Mouse (Mus musculus): Measurements from ENCODE around the gene Myt1l. TPM values are rescaled to one million over a fixed set of nuclear protein-coding genes. Genes with fewer than 3 reads are reported as not detected.

Myt1l gene
- polyA plus RNA-seq, 1 experiment, result not detected

DNA sequence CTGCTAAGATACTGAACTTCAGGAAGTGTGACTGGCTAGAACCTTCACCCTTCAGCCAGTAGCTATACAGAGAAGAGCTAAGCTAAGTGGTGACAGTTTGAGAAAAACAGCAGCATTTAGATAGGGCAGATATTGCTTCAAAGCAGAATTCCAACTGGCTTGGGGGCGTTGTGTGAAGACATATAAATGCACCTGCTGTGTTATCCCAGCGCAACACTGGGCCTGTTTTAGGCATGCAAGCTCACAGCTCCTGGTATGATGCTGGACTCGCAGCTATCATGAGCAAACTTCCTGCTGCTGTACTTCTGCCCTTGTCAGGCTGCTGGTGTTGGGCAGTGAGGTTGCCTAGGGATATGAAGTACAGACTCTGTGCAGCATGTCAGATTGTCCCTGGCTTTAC lies 180.0 kb downstream of the Myt1l start:
- no peak overlapping the region for H3K27ac ChIP-seq (ENCODE audit: insufficient read depth, low read depth, low read length)
- H3K27me3 ChIP-seq (replicated peaks; ENCODE audit: control insufficient read depth, insufficient read depth, low read length), result no peaks in the 10 kb centered on the region
- 74% methylated on average over 3 of the region's 3 CpGs for WGBS
- no peak overlapping the region for H3K4me3 ChIP-seq (ENCODE audit: insufficient read depth, low read depth, low read length)
- DNase-seq, result no peak
- TF ChIP-seq POLR2A (IDR thresholded peaks at IDR 0.05; ENCODE audit: low read depth, low read length) (no peak), CTCF (conservative IDR thresholded peaks at IDR 0.05; ENCODE audit: insufficient read depth, insufficient read length, low read depth, low read length) (no peak)
- H3K4me1 ChIP-seq (ENCODE audit: control insufficient read depth, insufficient read depth, low read length), result no peaks in the 10 kb centered on the region
- no peaks in the 10 kb centered on the region for H3K36me3 ChIP-seq (ENCODE audit: control insufficient read depth, insufficient read depth, low read length)

DNA sequence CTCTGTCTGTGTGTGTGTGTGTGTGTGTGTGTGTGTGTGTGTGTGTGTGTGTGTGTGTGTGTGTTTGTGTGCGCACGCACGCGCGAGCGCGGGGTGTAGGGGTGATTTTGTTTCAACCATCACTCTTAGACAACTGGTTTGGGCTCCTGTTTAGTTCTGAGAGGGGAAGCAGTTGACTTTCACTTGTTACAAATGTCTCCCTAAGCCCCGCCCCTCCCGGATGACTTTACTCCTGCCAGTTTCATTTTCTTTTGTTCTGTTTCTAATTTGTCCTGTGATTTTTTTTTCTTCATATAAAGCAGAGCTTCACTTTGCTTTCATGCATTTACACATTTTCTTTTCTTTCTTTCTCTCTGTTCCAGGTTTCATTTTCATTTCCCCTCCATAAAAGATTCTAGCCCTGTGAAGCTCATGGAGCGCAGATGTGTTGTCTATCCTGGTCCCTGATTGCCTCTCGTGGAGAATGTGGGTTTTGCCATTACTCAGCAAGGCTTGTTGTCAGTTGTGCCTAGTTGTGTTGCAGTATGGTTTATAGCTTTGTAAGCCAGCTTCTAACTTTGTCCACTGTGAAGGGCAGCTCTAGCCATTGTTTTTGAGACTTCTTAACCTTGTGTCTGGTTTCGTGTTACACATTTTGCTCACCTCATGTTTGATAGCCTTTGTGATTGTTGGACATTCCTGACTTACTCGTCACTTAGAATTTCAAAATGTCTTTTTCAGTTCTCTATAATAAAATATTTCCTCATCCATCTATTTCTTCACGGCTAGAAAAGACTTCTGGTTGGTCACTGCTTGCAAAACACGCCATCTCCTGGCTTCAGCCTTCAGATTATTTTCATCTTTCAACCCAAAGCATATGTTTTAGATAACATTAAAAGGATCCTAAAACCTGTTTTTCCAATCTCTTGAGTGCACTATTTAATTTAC lies 184.9 kb downstream of the Myt1l start:
- no peak for TF ChIP-seq POLR2A (IDR thresholded peaks at IDR 0.05; ENCODE audit: low read depth, low read length)
- TF ChIP-seq CTCF (conservative IDR thresholded peaks at IDR 0.05; ENCODE audit: insufficient read depth, insufficient read length, low read depth, low read length), result no peak
- no peaks in the 10 kb centered on the region for H3K4me1 ChIP-seq (ENCODE audit: control insufficient read depth, insufficient read depth, low read length)
- H3K27me3 ChIP-seq (replicated peaks; ENCODE audit: control insufficient read depth, insufficient read depth, low read length), result no peaks in the 10 kb centered on the region
- WGBS, result 79% methylated on average over 15 of the region's 15 CpGs
- no peak overlapping the region for H3K4me3 ChIP-seq (ENCODE audit: insufficient read depth, low read depth, low read length)
- H3K27ac ChIP-seq (ENCODE audit: insufficient read depth, low read depth, low read length), result no peak overlapping the region
- H3K36me3 ChIP-seq (ENCODE audit: control insufficient read depth, insufficient read depth, low read length), result no peaks in the 10 kb centered on the region
- DNase-seq, result no peak

DNA sequence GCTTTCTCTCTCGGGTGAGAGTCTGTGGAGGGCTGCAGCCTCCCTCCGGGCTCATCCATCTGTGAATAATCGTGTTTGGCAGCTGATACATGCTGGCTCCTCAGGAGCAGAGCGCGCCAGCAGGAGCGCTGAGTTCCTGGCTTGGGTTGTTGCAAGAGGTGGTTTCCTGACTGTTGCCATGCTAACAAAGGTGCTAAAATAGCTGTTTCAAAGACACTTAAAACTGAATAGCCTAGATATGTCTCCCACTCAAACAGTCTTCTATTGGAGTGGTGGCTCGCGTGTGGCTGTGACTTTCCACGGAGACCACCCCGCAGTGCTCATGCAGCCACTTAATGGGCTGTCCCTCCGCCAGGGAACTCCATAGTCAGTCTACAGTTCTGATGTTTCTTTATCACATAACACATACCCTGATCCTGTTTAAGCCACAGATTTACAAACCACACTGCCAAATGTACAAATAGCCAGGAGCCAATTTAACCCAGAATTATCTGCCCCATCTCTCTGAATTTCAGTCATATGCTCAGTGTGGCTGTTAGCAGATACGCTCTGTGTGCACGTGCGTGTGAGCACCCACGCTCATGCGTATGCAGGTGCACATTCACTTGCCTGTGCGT lies 195.6 kb downstream of the Myt1l start:
- WGBS, result 84% methylated on average over 17 of the region's 17 CpGs
- Histone ChIP-seq H3K4me1 (ENCODE audit: control insufficient read depth, insufficient read depth, low read length) (no peaks in the 10 kb centered on the region), H3K4me3 (ENCODE audit: insufficient read depth, low read depth, low read length) (no peak overlapping the region), H3K36me3 (ENCODE audit: control insufficient read depth, insufficient read depth, low read length) (no peaks in the 10 kb centered on the region), H3K27me3 (replicated peaks; ENCODE audit: control insufficient read depth, insufficient read depth, low read length) (no peaks in the 10 kb centered on the region), H3K27ac (ENCODE audit: insufficient read depth, low read depth, low read length) (no peak overlapping the region)
- TF ChIP-seq CTCF (conservative IDR thresholded peaks at IDR 0.05; ENCODE audit: insufficient read depth, insufficient read length, low read depth, low read length) (no peak), POLR2A (IDR thresholded peaks at IDR 0.05; ENCODE audit: low read depth, low read length) (no peak)
- no peak for DNase-seq

DNA sequence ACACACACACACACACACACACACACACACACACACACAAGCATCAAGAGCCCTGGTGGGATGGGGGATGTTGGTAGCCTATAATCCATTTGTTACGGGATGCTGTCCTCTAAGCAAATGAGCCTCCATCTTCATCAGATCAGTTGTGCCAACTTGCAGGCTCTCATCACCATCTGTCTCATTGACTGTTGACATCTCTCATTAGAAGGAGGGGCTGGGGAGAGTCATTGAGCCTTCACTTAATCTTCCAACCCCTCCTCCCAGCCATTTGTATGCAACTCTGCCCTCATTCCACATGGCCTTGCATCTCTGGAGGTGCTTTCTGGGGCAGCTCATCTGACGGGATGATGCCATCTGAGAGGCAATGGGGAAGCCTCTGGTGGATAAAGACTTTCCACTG lies 200.1 kb downstream of the Myt1l start:
- WGBS, result 74% methylated on average over 2 of the region's 2 CpGs
- Histone ChIP-seq H3K4me3 (ENCODE audit: insufficient read depth, low read depth, low read length) (no peak overlapping the region), H3K36me3 (ENCODE audit: control insufficient read depth, insufficient read depth, low read length) (no peaks in the 10 kb centered on the region), H3K4me1 (ENCODE audit: control insufficient read depth, insufficient read depth, low read length) (no peaks in the 10 kb centered on the region), H3K27me3 (replicated peaks; ENCODE audit: control insufficient read depth, insufficient read depth, low read length) (no peaks in the 10 kb centered on the region), H3K27ac (ENCODE audit: insufficient read depth, low read depth, low read length) (no peak overlapping the region)
- TF ChIP-seq POLR2A (IDR thresholded peaks at IDR 0.05; ENCODE audit: low read depth, low read length) (no peak), CTCF (conservative IDR thresholded peaks at IDR 0.05; ENCODE audit: insufficient read depth, insufficient read length, low read depth, low read length) (no peak)
- DNase-seq, result no peak

DNA sequence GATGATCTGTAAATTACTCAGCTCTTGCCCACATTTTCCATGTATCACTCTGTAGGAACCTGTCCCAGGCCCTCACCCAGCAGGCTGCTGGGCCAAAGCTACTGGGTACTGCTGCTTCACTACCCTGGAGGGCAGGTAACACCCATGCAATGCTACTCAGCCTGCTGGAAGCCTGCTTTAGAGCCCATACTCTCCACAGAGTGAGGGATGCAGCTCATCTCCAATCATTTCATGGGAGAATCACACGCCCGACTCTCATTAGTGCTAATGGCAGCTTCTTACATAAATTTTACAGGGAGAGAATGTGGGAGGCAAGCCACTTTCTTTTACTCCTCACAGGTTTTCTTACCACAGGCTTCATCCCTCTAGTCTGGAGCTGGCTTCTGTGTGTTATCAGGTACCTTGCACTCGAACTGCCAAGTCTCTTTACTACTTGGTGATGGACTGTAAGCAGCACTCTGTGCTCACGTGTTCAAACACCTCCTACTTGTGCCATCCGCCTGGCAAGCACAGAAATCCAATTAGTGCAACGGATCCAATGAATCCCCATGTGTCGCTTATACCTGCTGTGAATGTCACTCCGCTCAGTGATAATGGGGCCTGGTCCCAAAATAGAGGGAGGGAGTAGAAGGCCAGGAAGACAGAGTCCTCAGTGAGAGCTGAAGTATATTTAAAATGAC lies 212.3 kb downstream of the Myt1l start:
- no peaks in the 10 kb centered on the region for H3K36me3 ChIP-seq (ENCODE audit: control insufficient read depth, insufficient read depth, low read length)
- 71% methylated on average over 8 of the region's 8 CpGs for WGBS
- H3K4me1 ChIP-seq (ENCODE audit: control insufficient read depth, insufficient read depth, low read length), result no peaks in the 10 kb centered on the region
- no peak overlapping the region for H3K4me3 ChIP-seq (ENCODE audit: insufficient read depth, low read depth, low read length)
- no peak for TF ChIP-seq CTCF (conservative IDR thresholded peaks at IDR 0.05; ENCODE audit: insufficient read depth, insufficient read length, low read depth, low read length)
- TF ChIP-seq POLR2A (IDR thresholded peaks at IDR 0.05; ENCODE audit: low read depth, low read length), result no peak
- no peak for DNase-seq
- H3K27ac ChIP-seq (ENCODE audit: insufficient read depth, low read depth, low read length), result no peak overlapping the region
- no peaks in the 10 kb centered on the region for H3K27me3 ChIP-seq (replicated peaks; ENCODE audit: control insufficient read depth, insufficient read depth, low read length)

DNA sequence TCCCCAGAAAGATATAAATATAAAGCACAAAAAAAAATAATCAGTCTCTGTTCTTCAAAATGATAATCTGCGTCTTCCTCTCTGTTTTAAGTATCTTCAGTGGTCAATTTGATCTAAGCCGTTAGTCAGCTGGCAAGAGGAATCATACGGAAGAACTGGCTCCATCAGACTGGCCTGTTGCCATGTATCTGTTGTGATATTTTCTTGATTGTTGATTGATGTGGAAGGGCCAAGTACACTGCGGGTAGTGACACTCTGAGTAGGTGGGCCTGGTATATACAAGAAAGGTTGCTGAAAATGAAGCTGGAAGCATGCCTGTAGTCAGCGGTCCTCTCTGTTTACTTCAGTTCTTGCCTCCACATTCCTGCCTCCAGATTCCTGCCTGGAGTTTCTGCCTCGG lies 213.0 kb downstream of the Myt1l start:
- Histone ChIP-seq H3K4me3 (ENCODE audit: insufficient read depth, low read depth, low read length) (no peak overlapping the region), H3K36me3 (ENCODE audit: control insufficient read depth, insufficient read depth, low read length) (no peaks in the 10 kb centered on the region), H3K27ac (ENCODE audit: insufficient read depth, low read depth, low read length) (no peak overlapping the region), H3K4me1 (ENCODE audit: control insufficient read depth, insufficient read depth, low read length) (no peaks in the 10 kb centered on the region), H3K27me3 (replicated peaks; ENCODE audit: control insufficient read depth, insufficient read depth, low read length) (no peaks in the 10 kb centered on the region)
- no peak for DNase-seq
- no peak for TF ChIP-seq POLR2A (IDR thresholded peaks at IDR 0.05; ENCODE audit: low read depth, low read length)
- no peak for TF ChIP-seq CTCF (conservative IDR thresholded peaks at IDR 0.05; ENCODE audit: insufficient read depth, insufficient read length, low read depth, low read length)
- WGBS, result 85% methylated on average over 6 of the region's 6 CpGs

All from kidney, adult 2 months (tissue).